Mouse (Mus musculus) limb, embryonic 12.5 days (tissue): Measurements from ENCODE around the gene Morc1. TPM values are rescaled to one million over a fixed set of nuclear protein-coding genes. Genes with fewer than 3 reads are reported as not detected.

Experiments used
- ATAC-seq: fragments of 200-750 bp; cut with Nextera tagmentation; 2 replicates; pipeline ENCODE4 v1.8.0; 2017; ENCODE audit warnings: low read depth, moderate TSS enrichment; ENCODE audit not compliant: insufficient number of reproducible peaks, insufficient read depth, low FRiP score, low TSS enrichment
- H3K27ac ChIP-seq: fragments of 300-500 bp; sonication (generic); 2 replicates; pipeline ENCODE4 v1.5.1; 2016; ENCODE audit warnings: mild to moderate bottlenecking, moderate library complexity
- H3K27me3 ChIP-seq: fragments of 300-500 bp; sonication (generic); 2 replicates; pipeline ENCODE4 v1.6.1; 2016; ENCODE audit warnings: mild to moderate bottlenecking, moderate library complexity
- H3K36me3 ChIP-seq: fragments of 300-500 bp; sonication (generic); 2 replicates; pipeline ENCODE4 v1.6.1; 2016; ENCODE audit warnings: mild to moderate bottlenecking, moderate library complexity
- H3K4me1 ChIP-seq: fragments of 300-500 bp; sonication (generic); replicated peaks from 2 replicates; pipeline ENCODE4 v1.6.1; 2016
- H3K4me2 ChIP-seq: fragments of 300-500 bp; sonication (generic); 2 replicates; pipeline ENCODE4 v1.6.1; 2016; ENCODE audit warnings: mild to moderate bottlenecking, moderate library complexity
- H3K4me3 ChIP-seq: fragments of 300-500 bp; sonication (generic); replicated peaks from 2 replicates; pipeline ENCODE4 v1.5.1; 2016; ENCODE audit warnings: mild to moderate bottlenecking
- H3K9ac ChIP-seq: fragments of 300-500 bp; sonication (generic); replicated peaks from 2 replicates; pipeline ENCODE4 v1.6.1; 2016; ENCODE audit warnings: mild to moderate bottlenecking, moderate library complexity
- H3K9me3 ChIP-seq: fragments of 300-500 bp; sonication (generic); 2 replicates; pipeline ENCODE4 v1.6.1; 2016; ENCODE audit warnings: mild to moderate bottlenecking, moderate library complexity
- WGBS: fragments of 180-500 bp; shearing (Covaris S2); methylation state at CpG from one replicate; pipeline ENCODE4 v1.1.7; 2016; 5-methylcytosine and 5-hydroxymethylcytosine counted together
- polyA plus RNA-seq: library from polyadenylated mRNA; unstranded; fragments of >200 nt; fragmentation: Nextera tagmentation; extraction: Ambion mirVana; gene quantifications from 2 replicates; pipeline ENCODE4 v1.2.1, GENCODE M21; 2016

Morc1 gene
- polyA plus RNA-seq, 1 experiment from 2014 or later = 0.06 TPM

DNA sequence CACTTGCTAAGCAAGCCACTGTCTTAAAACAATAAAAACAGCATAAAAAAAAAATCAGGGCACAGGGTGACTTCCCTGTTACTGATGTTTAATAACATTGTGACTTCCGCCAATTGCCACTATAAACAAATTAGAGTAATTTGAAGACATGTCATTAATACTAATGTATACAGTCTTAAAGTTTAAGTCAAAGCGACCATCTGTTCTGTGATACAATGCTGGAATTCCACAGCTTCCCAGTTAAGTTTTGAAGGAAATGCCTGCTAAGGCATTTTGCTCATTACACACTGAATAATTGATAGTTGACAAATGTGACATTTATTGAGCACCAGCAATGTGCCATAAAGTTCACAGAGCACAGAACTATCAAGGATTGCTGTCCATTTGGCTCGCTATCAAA is 12.5 kb upstream of the Morc1 start:
- ATAC-seq = no peak

DNA sequence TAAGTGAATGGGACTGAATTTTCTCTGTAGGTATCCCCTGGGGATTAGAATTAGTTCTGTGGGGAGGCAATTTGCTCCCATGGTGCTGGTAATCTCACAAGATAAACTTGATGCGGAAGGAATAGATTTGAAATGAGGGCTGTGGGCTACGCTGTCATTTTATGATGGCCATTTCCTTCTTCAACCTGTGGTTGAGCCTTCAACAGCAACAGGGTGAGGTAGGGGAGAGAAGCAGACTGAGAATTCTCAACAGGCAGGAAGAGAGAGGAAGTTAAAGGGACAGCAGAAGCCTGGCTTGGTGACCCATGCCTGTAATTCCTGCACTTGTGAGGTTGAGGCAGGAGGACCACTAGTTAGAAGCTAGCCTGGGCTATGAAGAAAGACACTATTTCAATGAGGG is 12.0 kb upstream of the Morc1 start:
- 43% methylated on average over 2 of the region's 2 CpGs for WGBS
- Histone ChIP-seq H3K9me3 (no peaks in the 10 kb centered on the region), H3K27me3 (no peaks in the 10 kb centered on the region), H3K9ac (no peak overlapping the region), H3K36me3 (no peaks in the 10 kb centered on the region), H3K4me1 (no peaks in the 10 kb centered on the region; the same call in 1 of the 2 replicates), H3K4me2 (no peak overlapping the region), H3K27ac (no peak overlapping the region), H3K4me3 (no peak overlapping the region)
- no peak for ATAC-seq

More for the DNA sequence above, 12.5 kb upstream of the Morc1 start:
- no peaks in the 10 kb centered on the region for H3K36me3 ChIP-seq
- H3K9ac ChIP-seq = no peak overlapping the region
- no peaks in the 10 kb centered on the region; the same call in 1 of the 2 replicates for H3K4me1 ChIP-seq
- H3K9me3 ChIP-seq = no peaks in the 10 kb centered on the region
- 38% methylated on average over 3 of the region's 3 CpGs for WGBS
- H3K4me2 ChIP-seq = no peak overlapping the region
- no peaks in the 10 kb centered on the region for H3K27me3 ChIP-seq
- no peak overlapping the region for H3K27ac ChIP-seq
- no peak overlapping the region for H3K4me3 ChIP-seq

DNA sequence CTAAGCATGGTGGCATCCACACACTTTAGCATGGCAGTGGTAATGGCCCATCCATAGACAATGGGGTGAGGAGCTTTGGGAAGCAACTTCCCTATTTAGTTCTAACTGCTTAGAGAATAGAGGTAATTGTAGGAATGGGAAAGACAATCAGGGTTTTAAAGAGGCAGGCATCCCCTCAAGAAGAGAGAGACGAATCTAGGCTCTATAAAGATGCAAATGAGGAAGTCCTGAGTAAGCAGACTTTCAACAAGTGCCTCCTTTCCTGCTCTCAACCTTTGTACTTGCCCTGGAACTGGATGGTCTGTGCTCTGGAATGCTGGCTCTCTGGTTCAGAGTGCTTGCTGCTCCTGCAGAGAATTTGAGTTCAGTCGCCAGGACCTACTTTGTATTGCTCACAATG is 8.5 kb upstream of the Morc1 start:
- Histone ChIP-seq H3K4me2 (no peak overlapping the region), H3K4me1 (no peaks in the 10 kb centered on the region; the same call in 1 of the 2 replicates), H3K36me3 (no peaks in the 10 kb centered on the region), H3K27me3 (0 out of 2 replicates have a peak, but pooled peaks cover 3% of the 10 kb centered on the region), H3K9ac (no peak overlapping the region), H3K9me3 (no peaks in the 10 kb centered on the region), H3K27ac (no peak overlapping the region), H3K4me3 (no peak overlapping the region)
- 26% methylated on average over 2 of the region's 2 CpGs for WGBS
- no peak for ATAC-seq

DNA sequence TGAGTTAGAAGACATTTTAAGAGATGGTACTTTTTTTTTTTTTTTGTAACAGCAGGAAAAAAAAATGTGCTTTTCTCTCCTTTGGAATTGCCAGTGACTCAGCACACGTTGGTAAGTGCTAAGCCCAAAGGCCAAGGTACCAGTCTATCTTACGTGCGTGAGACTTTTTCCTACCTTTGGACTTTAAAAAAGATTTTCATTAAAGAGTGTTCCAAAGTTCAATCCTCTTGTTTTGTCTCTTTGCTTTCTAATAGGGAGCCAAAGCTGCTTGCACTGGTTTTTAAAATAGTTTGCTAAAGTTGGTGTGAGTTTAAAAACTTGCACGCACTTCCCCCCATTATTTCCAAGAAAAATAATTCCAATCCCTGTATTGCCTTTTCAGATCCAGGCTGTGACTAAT is 7.0 kb upstream of the Morc1 start:
- Histone ChIP-seq H3K4me2 (no peak overlapping the region), H3K9ac (no peak overlapping the region), H3K36me3 (no peaks in the 10 kb centered on the region), H3K9me3 (no peaks in the 10 kb centered on the region), H3K4me1 (no peaks in the 10 kb centered on the region), H3K4me3 (no peak overlapping the region), H3K27me3 (0 out of 2 replicates have a peak, but pooled peaks cover 3% of the 10 kb centered on the region), H3K27ac (no peak overlapping the region)
- WGBS = 94% methylated on average over 4 of the region's 4 CpGs
- no peak for ATAC-seq

DNA sequence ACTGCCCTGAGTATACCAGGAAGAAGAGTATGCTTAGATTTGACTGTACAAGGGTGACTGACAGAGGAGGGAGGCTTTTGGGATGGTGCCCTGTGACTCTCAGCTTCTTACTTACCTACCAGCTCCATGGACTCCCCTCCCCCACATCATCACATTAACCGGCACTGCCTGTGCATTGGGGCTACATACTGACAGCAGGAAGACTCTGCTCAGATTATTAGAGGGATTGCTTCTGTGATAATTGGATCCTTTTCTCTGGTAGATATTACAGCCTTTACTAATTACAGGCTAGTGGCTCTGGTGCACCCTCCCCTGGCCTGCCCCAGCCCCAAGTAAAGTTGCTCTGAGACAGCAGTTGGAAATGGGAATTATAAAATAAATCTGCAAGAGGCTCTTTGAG is 1.6 kb upstream of the Morc1 start:
- Histone ChIP-seq H3K4me1 (no peaks in the 10 kb centered on the region), H3K9me3 (no peaks in the 10 kb centered on the region), H3K4me2 (no peak overlapping the region), H3K27ac (no peak overlapping the region), H3K9ac (no peak overlapping the region), H3K36me3 (no peaks in the 10 kb centered on the region), H3K4me3 (no peak overlapping the region), H3K27me3 (0 out of 2 replicates have a peak, but pooled peaks cover 3% of the 10 kb centered on the region)
- no peak for ATAC-seq
- 55% methylated on average over 1 of the region's 1 CpGs for WGBS

DNA sequence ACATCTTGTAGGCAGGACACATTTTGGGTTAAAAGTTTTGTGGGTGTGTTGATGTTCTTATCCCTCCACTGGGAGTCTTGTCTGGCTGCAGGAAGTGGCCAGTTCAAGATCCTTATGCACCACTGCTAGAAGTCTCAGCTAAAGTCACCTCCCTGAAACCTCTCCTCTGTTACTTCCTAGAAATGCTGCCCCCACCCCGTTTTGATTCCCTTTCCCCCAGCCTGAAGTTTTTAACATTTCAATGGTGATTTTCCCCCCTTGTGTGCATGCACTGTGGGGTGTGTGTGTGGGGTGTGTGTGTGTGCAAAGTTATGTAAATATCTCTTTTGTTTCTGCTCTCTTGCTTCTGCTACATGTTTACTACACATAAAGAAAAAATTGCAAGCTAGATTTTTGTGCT is 4.4 kb downstream of the Morc1 start:
- no peak overlapping the region for H3K4me3 ChIP-seq
- H3K4me1 ChIP-seq = no peaks in the 10 kb centered on the region
- no peaks in the 10 kb centered on the region for H3K36me3 ChIP-seq
- H3K4me2 ChIP-seq = no peak overlapping the region
- H3K9ac ChIP-seq = no peak overlapping the region
- no peaks in the 10 kb centered on the region for H3K27me3 ChIP-seq
- no peaks in the 10 kb centered on the region for H3K9me3 ChIP-seq
- no peak overlapping the region for H3K27ac ChIP-seq
- 23% methylated on average over 1 of the region's 1 CpGs for WGBS
- ATAC-seq = no peak

DNA sequence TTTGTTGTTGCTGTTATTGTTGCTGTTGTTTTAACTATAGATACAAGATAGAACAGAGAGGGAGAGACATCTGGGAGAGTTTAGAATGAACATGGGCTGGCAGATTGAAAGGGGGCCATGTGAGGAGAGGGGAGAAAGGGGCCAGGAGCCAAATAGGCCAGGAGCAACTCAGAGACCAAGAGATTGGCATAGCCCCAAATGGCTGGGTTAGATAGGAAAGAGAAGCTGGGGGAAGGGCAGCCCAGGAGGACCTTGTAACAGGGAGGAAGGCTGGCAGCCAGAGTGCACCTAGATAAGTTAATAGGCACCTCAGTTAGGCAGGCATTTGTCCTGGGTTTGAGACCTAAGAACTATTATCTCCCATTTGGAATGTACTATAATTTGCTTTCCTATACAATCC is 6.4 kb downstream of the Morc1 start:
- H3K4me1 ChIP-seq = no peaks in the 10 kb centered on the region
- no peak for ATAC-seq
- H3K9ac ChIP-seq = no peak overlapping the region

DNA sequence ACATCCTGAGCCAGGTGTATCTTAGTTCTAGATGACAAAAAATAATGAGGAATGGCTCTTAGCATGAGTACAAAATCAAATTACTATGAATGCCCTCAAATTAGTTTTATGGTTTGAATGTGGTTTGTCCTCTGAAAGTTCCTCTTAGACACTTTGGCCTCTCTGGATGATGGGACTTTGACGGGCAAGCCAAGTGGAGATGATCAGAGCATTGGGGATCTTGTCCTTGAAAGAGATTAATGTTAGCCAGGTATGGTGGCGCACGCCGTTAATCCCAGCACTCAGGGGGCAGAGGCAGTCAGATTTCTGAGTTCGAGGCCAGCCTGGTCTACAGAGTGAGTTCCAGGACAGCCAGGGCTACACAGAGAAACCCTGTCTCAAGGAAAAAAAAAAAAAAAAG is 13.6 kb downstream of the Morc1 start:
- Histone ChIP-seq H3K9ac (no peak overlapping the region), H3K4me3 (no peak overlapping the region), H3K36me3 (no peaks in the 10 kb centered on the region), H3K27me3 (no peaks in the 10 kb centered on the region), H3K9me3 (no peaks in the 10 kb centered on the region), H3K4me2 (no peak overlapping the region), H3K4me1 (no peaks in the 10 kb centered on the region), H3K27ac (no peak overlapping the region)
- no peak for ATAC-seq
- 88% methylated on average over 5 of the region's 5 CpGs for WGBS

More for the DNA sequence above, 6.4 kb downstream of the Morc1 start:
- Histone ChIP-seq H3K4me3 (no peak overlapping the region), H3K36me3 (no peaks in the 10 kb centered on the region), H3K27me3 (no peaks in the 10 kb centered on the region), H3K27ac (no peak overlapping the region), H3K4me2 (no peak overlapping the region), H3K9me3 (no peaks in the 10 kb centered on the region)

DNA sequence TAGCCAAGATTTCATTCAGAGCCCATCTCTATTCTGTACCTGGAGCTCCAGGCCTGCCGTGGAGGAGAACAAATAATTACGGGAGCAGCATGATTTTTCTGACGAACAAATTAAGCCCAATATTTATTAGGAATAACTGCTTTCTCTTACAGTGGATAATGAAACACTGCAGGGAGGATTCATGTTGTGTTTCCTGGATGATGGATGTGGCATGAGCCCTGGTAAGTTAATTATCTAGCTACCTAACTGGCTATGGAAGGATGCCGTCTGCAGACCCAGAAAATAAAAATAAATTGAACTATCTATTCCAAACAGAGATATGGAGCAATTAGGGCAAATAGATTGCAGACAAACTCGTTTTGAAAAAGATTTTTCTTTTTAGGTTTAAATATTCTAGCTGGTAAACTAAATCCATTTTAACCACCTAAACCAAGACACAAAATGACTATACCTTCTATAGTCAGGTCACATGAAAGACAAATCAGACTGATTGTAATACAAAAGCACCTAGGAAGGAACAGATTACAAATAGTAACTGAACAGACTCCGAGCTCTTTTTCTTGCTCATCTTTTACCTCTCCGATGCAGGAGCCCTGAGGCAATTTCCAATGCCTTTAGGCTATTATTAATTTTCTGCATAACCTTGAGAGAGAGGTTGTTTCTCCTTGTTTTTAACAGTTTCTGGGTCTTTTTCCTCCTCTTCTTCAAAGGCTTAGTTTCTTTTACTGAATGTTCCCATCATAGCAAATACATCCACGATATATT is 15.3 kb downstream of the Morc1 start:
- WGBS = 68% methylated on average over 8 of the region's 8 CpGs

DNA sequence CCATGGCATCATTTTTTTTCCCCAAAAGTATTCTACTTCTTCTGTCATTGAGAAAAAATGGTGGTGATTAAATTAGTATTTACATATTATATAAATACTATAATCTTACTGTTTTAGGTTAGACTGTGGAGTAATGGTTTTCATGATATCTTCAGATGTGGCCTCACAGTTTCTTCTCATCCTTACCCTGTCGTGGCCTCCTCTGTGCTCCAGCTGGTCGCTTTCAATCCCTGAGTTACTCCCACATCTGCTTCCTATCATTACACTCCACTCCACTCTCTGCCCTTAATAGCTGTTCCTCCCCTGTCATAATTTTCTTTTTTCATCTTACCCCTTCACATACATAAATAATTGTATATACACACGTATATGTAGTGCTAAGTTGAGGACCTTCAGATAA is 22.2 kb downstream of the Morc1 start:
- Histone ChIP-seq H3K27ac (no peak overlapping the region), H3K4me2 (no peak overlapping the region), H3K36me3 (no peaks in the 10 kb centered on the region), H3K27me3 (no peaks in the 10 kb centered on the region), H3K9ac (no peak overlapping the region), H3K4me1 (no peaks in the 10 kb centered on the region), H3K9me3 (no peaks in the 10 kb centered on the region), H3K4me3 (no peak overlapping the region)
- no peak for ATAC-seq
- WGBS = 41% methylated on average over 3 of the region's 3 CpGs

More for the DNA sequence above, 15.3 kb downstream of the Morc1 start:
- H3K27ac ChIP-seq = no peak overlapping the region
- H3K36me3 ChIP-seq = no peaks in the 10 kb centered on the region
- no peaks in the 10 kb centered on the region for H3K9me3 ChIP-seq
- no peaks in the 10 kb centered on the region for H3K4me1 ChIP-seq
- no peak overlapping the region for H3K9ac ChIP-seq
- no peak overlapping the region for H3K4me3 ChIP-seq
- no peak overlapping the region for H3K4me2 ChIP-seq
- H3K27me3 ChIP-seq = no peaks in the 10 kb centered on the region
- ATAC-seq = no peak

DNA sequence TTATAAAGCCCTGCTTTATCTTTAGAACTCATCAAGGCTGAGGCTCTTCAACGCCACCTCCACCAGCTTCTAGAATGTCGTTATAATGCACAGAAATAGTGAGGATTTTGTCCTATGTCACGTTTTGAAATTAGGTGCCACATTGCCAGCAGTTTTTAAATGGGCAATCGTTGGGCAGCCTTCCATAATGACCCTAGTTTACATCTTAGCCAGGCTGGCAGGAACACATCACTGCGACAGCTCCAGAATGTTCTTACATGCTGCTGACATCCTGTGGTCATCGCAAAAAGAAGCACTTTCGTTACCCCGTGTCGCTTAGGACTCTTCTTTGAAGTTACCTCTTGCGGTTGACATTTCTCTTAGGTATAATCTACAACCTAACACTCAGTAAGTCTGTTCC is 42.4 kb downstream of the Morc1 start:
- Histone ChIP-seq H3K36me3 (no peaks in the 10 kb centered on the region), H3K27ac (no peak overlapping the region), H3K4me1 (no peaks in the 10 kb centered on the region), H3K9ac (no peak overlapping the region), H3K9me3 (no peaks in the 10 kb centered on the region), H3K27me3 (no peaks in the 10 kb centered on the region), H3K4me2 (no peak overlapping the region), H3K4me3 (no peak overlapping the region)
- 87% methylated on average over 10 of the region's 10 CpGs for WGBS
- no peak for ATAC-seq
